Mouse (Mus musculus) forebrain, embryonic 10.5 days (tissue): ENCODE data around the gene Mtcl1. TPM values are rescaled to one million over a fixed set of nuclear protein-coding genes. Genes with fewer than 3 reads are reported as not detected.

Experiments
- DNase-seq: peaks from one replicate; pipeline ENCODE4 v3.0.0-alpha.2; 2017; ENCODE audit warnings: low spot score; ENCODE audit errors: extremely low spot score
- H3K27ac ChIP-seq: fragments of 300-500 bp; sonication (generic); 2 replicates; pipeline ENCODE4 v1.5.1; 2016; ENCODE audit warnings: mild to moderate bottlenecking
- H3K27me3 ChIP-seq: fragments of 300-500 bp; sonication (generic); 2 replicates; pipeline ENCODE4 v1.6.1; 2016; ENCODE audit warnings: mild to moderate bottlenecking; ENCODE audit not compliant: poor library complexity, severe bottlenecking
- H3K36me3 ChIP-seq: fragments of 300-500 bp; sonication (generic); replicated peaks from 2 replicates; pipeline ENCODE4 v1.6.1; 2016; ENCODE audit warnings: mild to moderate bottlenecking, moderate library complexity
- H3K4me1 ChIP-seq: fragments of 300-500 bp; sonication (generic); 2 replicates; pipeline ENCODE4 v1.6.1; 2016
- H3K4me3 ChIP-seq: fragments of 300-500 bp; sonication (generic); 2 replicates; pipeline ENCODE4 v1.5.1; 2016; ENCODE audit warnings: mild to moderate bottlenecking, moderate library complexity
- H3K9me3 ChIP-seq: fragments of 300-500 bp; sonication (generic); 2 replicates; pipeline ENCODE4 v1.6.1; 2016; ENCODE audit warnings: mild to moderate bottlenecking, moderate library complexity
- WGBS: fragments of 180-500 bp; shearing (Covaris S2); methylation state at CpG from one replicate; pipeline ENCODE4 v1.1.7; 2016; 5-methylcytosine and 5-hydroxymethylcytosine counted together
- polyA plus RNA-seq: library from polyadenylated mRNA; unstranded; fragments of >200 nt; fragmentation: Nextera tagmentation; extraction: Ambion mirVana; gene quantifications from 2 replicates; pipeline ENCODE4 v1.2.1, GENCODE M21; 2016

Mtcl1 gene
- polyA plus RNA-seq, 1 experiment from 2014 or later: 28.4 TPM

DNA sequence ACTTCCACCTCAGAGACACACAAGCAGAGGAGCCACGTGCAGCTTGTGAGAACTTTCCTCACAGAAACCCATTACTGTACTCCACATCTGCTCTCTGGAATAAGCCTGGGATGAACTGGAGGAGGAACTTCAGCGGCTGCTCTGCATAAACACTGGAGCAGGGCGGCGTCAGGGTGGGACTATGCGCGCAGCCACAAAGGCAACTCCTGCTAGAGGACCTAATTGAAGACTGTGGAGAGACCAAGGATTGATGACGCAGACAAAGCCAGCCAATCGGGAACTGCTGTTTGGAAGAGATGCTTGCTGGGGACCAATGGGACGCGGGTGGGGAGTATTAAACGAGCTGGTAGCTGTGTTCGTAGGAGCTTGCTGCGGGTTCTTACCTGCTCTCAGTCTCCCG is 127.6 kb downstream of the Mtcl1 start:
- 88% methylated on average over 14 of the region's 14 CpGs for WGBS
- H3K4me3 ChIP-seq: no peak overlapping the region
- H3K27me3 ChIP-seq: no peaks in the 10 kb centered on the region

DNA sequence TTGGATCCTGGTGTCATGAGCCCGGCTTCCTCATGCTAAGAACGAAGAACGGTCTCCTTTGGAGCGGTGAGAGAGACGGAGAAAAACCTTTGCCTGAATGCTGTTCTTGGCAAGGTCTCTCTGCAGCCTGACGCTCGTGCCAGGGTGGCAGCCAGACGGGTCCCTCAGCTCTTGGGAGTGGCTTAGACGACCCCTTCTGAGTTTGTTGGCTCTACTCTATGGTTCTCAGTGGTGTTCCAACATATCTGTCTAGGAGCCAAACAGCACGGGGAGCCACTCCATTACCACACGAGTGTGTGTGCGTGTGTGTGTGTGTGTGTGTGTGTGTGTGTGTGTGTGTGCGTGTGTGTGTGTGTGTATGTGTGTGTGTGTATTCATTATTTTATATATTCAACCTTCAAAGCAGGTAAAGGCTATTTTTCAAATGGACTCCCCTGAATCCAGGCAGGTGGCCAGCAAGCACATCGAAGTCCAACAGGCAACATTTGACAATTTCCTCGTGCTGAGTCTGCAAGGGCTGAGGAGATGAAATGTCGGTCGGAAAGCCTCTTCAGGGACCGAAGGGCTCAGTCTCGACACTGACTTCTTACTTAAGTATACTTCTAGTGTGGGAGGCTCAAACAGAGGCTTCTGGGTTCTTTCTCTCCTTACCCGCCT is 128.7 kb downstream of the Mtcl1 start:
- Histone ChIP-seq H3K27ac (no peak overlapping the region), H3K36me3 (no peaks in the 10 kb centered on the region), H3K4me3 (no peak overlapping the region), H3K9me3 (no peaks in the 10 kb centered on the region), H3K4me1 (peaks cover 21% of the 10 kb centered on the region), H3K27me3 (no peaks in the 10 kb centered on the region)
- WGBS: 87% methylated on average over 20 of the region's 20 CpGs
- no peak for DNase-seq

More for the DNA sequence above, 127.6 kb downstream of the Mtcl1 start:
- Histone ChIP-seq H3K4me1 (peaks cover 18% of the 10 kb centered on the region), H3K36me3 (no peaks in the 10 kb centered on the region), H3K9me3 (no peaks in the 10 kb centered on the region), H3K27ac (no peak overlapping the region)
- DNase-seq: no peak

DNA sequence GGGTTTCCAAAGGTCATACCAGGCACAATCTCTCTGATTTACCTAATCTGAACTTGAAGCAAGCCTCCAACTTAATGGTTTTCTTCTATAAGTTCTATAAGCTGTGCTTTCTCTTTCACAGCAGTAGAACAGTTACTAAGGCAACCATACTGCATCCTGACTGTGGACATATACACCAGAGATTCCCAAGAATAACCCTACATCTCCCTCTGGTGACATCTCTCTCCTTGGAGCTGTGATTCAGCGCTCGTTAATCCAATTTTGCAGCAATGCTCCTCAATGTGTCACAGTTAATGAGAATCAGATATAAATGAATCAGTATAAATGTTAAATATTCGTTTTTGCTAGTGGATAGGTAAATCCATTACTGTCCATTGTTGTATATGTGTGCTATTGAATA is 131.5 kb downstream of the Mtcl1 start:
- Histone ChIP-seq H3K9me3 (no peaks in the 10 kb centered on the region), H3K27ac (no peak overlapping the region), H3K36me3 (no peaks in the 10 kb centered on the region), H3K4me1 (peaks cover 33% of the 10 kb centered on the region), H3K27me3 (no peaks in the 10 kb centered on the region), H3K4me3 (no peak overlapping the region)
- 90% methylated on average over 3 of the region's 3 CpGs for WGBS
- no peak for DNase-seq

DNA sequence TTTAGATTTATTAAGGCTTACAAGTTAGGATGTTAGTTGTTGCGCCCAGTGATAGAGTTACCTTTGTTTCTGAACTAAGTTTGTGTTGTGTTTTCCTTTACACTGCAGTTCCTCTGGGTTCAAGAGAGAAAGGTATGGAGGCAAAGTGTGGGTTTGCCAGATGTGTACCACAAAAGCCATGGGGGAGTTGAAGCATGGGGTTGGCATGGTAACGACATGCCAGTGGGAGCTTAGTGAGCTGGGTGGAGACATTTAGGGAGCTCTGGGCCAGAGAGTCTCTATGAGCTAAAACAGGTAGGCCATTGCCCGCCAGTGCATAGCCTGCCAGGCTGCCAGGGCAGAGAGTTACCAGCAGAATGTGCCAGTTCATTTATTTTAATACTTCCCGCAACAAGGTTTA is 132.0 kb downstream of the Mtcl1 start:
- no peaks in the 10 kb centered on the region for H3K36me3 ChIP-seq
- 88% methylated on average over 4 of the region's 4 CpGs for WGBS
- no peak overlapping the region for H3K4me3 ChIP-seq
- H3K4me1 ChIP-seq: peaks cover 29% of the 10 kb centered on the region
- H3K9me3 ChIP-seq: no peaks in the 10 kb centered on the region
- H3K27ac ChIP-seq: no peak overlapping the region
- no peak for DNase-seq
- H3K27me3 ChIP-seq: no peaks in the 10 kb centered on the region

DNA sequence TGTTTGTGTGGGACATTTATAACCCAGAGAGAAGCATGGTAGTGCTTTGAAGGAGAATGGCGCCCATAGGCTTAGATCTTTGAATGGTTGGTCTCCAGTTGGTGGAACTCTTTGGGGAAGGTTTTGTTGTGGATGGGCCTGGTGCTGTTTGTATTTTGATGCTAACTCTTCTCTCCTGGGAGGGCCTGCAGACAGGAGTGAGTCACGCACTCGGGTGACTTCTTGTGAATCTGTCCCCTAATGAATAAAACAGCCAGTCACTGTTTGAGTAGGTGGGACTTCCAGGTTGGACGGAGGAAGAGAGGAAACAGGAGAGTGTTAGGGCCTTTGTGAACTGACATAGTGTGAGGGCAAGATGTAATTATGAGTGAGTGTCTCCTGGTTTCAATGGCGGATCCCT is 132.4 kb downstream of the Mtcl1 start:
- Histone ChIP-seq H3K9me3 (no peaks in the 10 kb centered on the region), H3K27ac (no peak overlapping the region), H3K4me3 (no peak overlapping the region), H3K4me1 (peaks cover 29% of the 10 kb centered on the region), H3K27me3 (no peaks in the 10 kb centered on the region), H3K36me3 (no peaks in the 10 kb centered on the region)
- 85% methylated on average over 5 of the region's 5 CpGs for WGBS
- no peak for DNase-seq

DNA sequence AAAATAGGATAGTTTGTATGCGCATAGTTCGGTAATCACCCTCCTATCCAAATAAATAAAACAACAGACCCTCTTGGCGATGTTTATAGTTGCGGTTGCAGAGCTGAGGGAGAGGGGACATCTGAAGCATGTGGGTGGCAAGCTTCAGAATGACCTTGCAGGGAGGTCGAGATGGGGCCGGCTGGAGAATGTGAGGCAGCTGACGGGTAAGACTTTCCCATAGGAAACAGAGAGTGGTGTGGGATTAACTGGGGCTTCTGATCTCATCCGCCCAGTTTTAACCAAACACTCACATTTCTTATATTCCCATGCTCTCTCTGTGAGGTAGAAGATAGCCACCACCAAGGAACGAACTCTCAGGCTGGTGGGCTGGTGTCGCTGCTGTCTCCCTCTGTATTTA is 134.1 kb downstream of the Mtcl1 start:
- WGBS: 36% methylated on average over 10 of the region's 10 CpGs
- no peak for DNase-seq
- H3K4me3 ChIP-seq: no peak overlapping the region
- no peaks in the 10 kb centered on the region for H3K9me3 ChIP-seq
- no peaks in the 10 kb centered on the region for H3K27me3 ChIP-seq
- H3K36me3 ChIP-seq: no peaks in the 10 kb centered on the region
- H3K27ac ChIP-seq: peak overlapping the region; percentile 74
- H3K4me1 ChIP-seq: peaks cover 29% of the 10 kb centered on the region

DNA sequence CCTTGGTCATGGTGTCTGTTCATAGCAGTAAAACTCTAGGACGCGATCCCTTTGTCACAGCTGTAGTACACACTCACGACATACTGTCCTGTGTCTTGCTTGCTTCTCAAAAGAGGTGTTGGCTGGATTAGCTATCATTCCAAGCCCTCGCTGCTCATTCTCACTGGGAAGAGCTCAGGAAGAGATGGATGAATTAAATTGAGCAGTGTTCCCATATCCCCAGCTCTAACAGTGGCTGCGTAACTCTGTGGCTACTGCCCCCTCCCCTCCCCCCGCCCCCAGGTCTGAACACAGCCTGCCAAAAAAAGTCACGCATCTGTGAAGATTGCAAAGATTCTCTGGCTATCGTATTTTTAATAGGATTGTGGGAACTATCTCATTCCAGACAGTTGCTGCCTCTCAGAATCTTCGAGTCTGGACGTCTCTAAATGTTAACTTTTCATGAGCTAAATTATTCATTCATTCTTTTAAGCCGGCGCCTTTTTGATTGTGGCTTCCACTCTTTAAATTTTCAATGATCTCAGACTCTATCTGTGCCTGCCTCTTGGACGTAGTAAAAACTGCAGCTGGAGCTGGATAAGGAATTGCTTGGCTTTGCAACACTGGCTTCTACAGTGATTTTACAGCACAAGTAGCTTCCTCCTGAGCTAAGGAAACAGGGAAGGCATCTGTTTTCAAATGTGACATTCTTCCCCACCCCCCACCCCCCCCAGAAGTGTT is 134.8 kb downstream of the Mtcl1 start:
- 83% methylated on average over 13 of the region's 13 CpGs for WGBS
- peaks cover 29% of the 10 kb centered on the region for H3K4me1 ChIP-seq
- 0 out of 2 replicates have a peak overlapping the region, but pooled peaks have one; percentile 56 for H3K27ac ChIP-seq
- H3K4me3 ChIP-seq: no peak overlapping the region
- H3K36me3 ChIP-seq: no peaks in the 10 kb centered on the region
- DNase-seq: no peak
- no peaks in the 10 kb centered on the region for H3K9me3 ChIP-seq
- H3K27me3 ChIP-seq: no peaks in the 10 kb centered on the region

DNA sequence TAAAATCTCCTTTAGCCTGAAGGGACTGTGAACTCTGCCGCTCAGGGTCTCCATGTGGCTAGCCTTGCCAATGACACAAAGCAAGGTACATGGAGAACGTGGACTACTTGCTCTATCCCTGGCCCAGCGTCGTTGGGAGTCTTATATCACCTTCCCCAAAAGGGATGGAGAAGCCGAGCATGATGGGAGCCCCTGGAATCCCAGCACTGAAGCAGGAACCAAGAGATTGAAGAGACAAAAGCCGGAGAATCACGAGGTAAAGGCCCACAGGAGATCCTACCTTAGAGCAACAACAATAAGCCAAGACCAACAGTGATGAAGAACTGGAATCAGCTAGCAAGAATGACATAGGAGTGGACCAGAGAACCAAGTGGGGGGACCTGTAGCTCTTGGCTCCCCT is 147.6 kb downstream of the Mtcl1 start:
- DNase-seq: no peak
- no peaks in the 10 kb centered on the region for H3K4me1 ChIP-seq
- H3K4me3 ChIP-seq: no peak overlapping the region
- 89% methylated on average over 7 of the region's 7 CpGs for WGBS
- no peak overlapping the region for H3K27ac ChIP-seq
- no peaks in the 10 kb centered on the region for H3K27me3 ChIP-seq
- H3K36me3 ChIP-seq: no peaks in the 10 kb centered on the region
- no peaks in the 10 kb centered on the region for H3K9me3 ChIP-seq

DNA sequence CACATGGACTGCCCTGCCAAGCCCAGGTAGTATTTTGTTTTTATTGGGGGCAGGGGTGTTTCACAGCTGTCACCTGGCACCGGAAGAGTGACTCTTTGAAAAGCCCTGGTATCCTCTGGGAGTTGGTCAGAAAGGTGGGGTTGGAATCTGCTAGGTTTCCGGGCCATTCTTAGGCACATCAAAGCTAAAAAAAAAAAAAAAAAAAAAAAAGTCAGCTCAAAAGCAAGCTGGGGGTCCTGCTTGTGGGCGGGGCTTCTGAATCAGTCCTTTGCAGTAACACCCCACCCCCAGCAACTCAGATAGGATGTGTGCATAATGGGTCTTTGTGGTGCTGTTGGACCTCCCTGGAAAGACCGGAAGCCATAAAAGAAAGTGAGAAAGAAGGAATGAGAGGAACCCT is 148.3 kb downstream of the Mtcl1 start:
- no peaks in the 10 kb centered on the region for H3K4me1 ChIP-seq
- no peaks in the 10 kb centered on the region for H3K9me3 ChIP-seq
- no peak overlapping the region for H3K27ac ChIP-seq
- H3K4me3 ChIP-seq: no peak overlapping the region
- H3K36me3 ChIP-seq: no peaks in the 10 kb centered on the region
- DNase-seq: no peak
- 76% methylated on average over 4 of the region's 4 CpGs for WGBS
- no peaks in the 10 kb centered on the region for H3K27me3 ChIP-seq

DNA sequence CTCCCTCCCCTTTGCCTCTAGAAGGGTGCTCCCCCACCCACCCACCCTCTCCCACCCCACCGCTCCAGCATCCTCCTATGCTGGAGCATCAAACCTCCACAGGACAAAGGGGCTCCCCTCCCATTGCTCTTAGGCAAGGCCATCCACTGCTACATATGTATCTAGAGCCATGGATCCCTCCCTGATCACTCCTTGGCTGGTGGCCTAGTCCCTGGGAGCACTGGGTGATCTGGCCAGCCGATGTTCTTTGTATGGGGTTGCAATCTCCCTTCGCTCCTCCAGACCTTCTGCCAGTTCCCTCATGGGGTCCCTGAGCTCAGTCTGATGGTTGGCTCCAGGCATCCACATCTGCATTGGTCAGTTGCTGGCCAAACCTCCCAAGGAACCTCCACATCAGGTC is 151.8 kb downstream of the Mtcl1 start:
- H3K4me3 ChIP-seq: no peak overlapping the region
- 94% methylated on average over 3 of the region's 3 CpGs for WGBS
- no peak for DNase-seq
- no peak overlapping the region for H3K27ac ChIP-seq
- no peaks in the 10 kb centered on the region for H3K27me3 ChIP-seq
- no peaks in the 10 kb centered on the region for H3K4me1 ChIP-seq
- H3K9me3 ChIP-seq: 0 out of 2 replicates have a peak, but pooled peaks cover 4% of the 10 kb centered on the region
- H3K36me3 ChIP-seq: no peaks in the 10 kb centered on the region

DNA sequence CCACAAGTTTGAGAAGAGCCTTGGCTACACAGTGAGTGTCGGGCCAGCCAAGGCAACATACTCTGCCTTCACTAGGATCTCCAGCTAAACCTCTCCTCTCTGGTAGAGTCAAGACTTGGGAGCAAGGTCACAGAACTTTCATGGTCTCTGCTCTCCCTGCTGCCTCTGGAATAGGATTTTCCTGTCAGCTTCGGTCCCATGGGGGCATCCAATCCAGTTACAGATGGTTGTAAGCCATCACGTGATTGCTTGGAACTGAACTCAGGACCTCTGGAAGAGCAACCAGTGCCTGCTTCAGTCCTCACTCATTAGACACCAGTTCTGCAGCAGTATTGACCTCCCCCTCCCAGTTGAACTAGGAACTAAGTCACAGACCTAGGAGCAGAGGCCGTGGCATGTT is 156.0 kb downstream of the Mtcl1 start:
- 96% methylated on average over 4 of the region's 4 CpGs for whole genome bisulfite sequencing

DNA sequence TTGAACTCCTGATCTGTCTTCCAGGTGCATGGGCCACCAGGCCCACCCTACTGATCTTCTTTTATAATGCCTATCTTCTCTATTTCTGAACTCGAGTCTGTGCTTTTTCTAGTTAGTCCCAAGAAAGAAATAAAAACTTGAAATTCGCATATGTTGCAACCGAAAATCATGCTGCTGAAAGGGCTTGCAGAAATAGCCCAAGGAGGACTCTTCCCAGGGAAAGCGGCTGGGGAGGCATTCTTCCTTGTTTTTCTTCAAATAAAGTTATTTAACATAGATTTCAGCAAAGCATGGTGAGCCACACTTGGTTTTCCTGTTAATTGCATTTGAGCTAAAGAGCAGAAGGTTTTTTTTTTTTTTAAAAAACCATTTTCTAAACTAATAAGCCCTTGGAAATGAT is 159.7 kb downstream of the Mtcl1 start:
- peaks cover 11% of the 10 kb centered on the region; the same call in 1 of the 2 replicates for H3K9me3 ChIP-seq
- no peaks in the 10 kb centered on the region for H3K36me3 ChIP-seq
- H3K27me3 ChIP-seq: no peaks in the 10 kb centered on the region
- WGBS: 86% methylated on average over 4 of the region's 4 CpGs
- no peak for DNase-seq
- no peak overlapping the region for H3K27ac ChIP-seq
- no peaks in the 10 kb centered on the region for H3K4me1 ChIP-seq
- H3K4me3 ChIP-seq: no peak overlapping the region

More for the DNA sequence above, 156.0 kb downstream of the Mtcl1 start:
- Histone ChIP-seq H3K4me3 (no peak overlapping the region), H3K9me3 (peaks cover 11% of the 10 kb centered on the region; the same call in 1 of the 2 replicates), H3K27ac (no peak overlapping the region), H3K27me3 (no peaks in the 10 kb centered on the region), H3K36me3 (no peaks in the 10 kb centered on the region), H3K4me1 (no peaks in the 10 kb centered on the region)
- DNase-seq: no peak
